Mouse (Mus musculus): Measurements from ENCODE around the gene Zfp488. TPM values are rescaled to one million over a fixed set of nuclear protein-coding genes. Genes with fewer than 3 reads are reported as not detected.

The Zfp488 gene
- polyA plus RNA-seq, 1 experiment: not detected

GRCm38 (mm10) chr14:33959341-33959740 lies 19.2 kb downstream of the Zfp488 start:
- no peaks in the 10 kb centered on the region for H3K79me3 ChIP-seq (ENCODE audit: low read depth)
- no peak overlapping the region for H3ac ChIP-seq (ENCODE audit: control insufficient read depth, insufficient read length, low read depth)
- H3K79me2 ChIP-seq (ENCODE audit: control insufficient read depth, insufficient read depth): no peaks in the 10 kb centered on the region
- H3K36me3 ChIP-seq (ENCODE audit: control insufficient read depth, insufficient read depth): no peaks in the 10 kb centered on the region
- no peak for TF ChIP-seq FOSL1 (IDR thresholded peaks at IDR 0.05; ENCODE audit: insufficient read depth, low read length, poor library complexity, severe bottlenecking)
- peak; percentile 69 for TF ChIP-seq CTCF (IDR thresholded peaks at IDR 0.05; ENCODE audit: control insufficient read depth, insufficient read depth, insufficient read length)
- H3K27me3 ChIP-seq (ENCODE audit: control insufficient read depth, insufficient read depth, insufficient read length): peaks cover 29% of the 10 kb centered on the region
- H3K4me3 ChIP-seq (ENCODE audit: insufficient read depth, poor library complexity, severe bottlenecking): no peak overlapping the region

GRCm38 (mm10) chr14:33958841-33959240 lies 19.7 kb downstream of the Zfp488 start:
- Histone ChIP-seq H3K4me3 (ENCODE audit: insufficient read depth, poor library complexity, severe bottlenecking) (no peak overlapping the region), H3K79me3 (ENCODE audit: low read depth) (no peaks in the 10 kb centered on the region), H3K79me2 (ENCODE audit: control insufficient read depth, insufficient read depth) (no peaks in the 10 kb centered on the region), H3K27me3 (ENCODE audit: control insufficient read depth, insufficient read depth, insufficient read length) (peaks cover 31% of the 10 kb centered on the region), H3ac (ENCODE audit: control insufficient read depth, insufficient read length, low read depth) (no peak overlapping the region), H3K36me3 (ENCODE audit: control insufficient read depth, insufficient read depth) (no peaks in the 10 kb centered on the region)
- no peak for TF ChIP-seq CTCF (IDR thresholded peaks at IDR 0.05; ENCODE audit: control insufficient read depth, insufficient read depth, insufficient read length)

- Histone ChIP-seq H3K27me3 (ENCODE audit: control insufficient read depth, insufficient read depth, insufficient read length) (peaks cover 31% of the 10 kb centered on the region), H3K79me2 (ENCODE audit: control insufficient read depth, insufficient read depth) (no peaks in the 10 kb centered on the region), H3K36me3 (ENCODE audit: control insufficient read depth, insufficient read depth) (no peaks in the 10 kb centered on the region), H3K79me3 (ENCODE audit: low read depth) (no peaks in the 10 kb centered on the region), H3ac (ENCODE audit: control insufficient read depth, insufficient read length, low read depth) (no peak overlapping the region), H3K4me3 (ENCODE audit: insufficient read depth, poor library complexity, severe bottlenecking) (no peak overlapping the region)
- TF ChIP-seq USF1 (IDR thresholded peaks at IDR 0.05; ENCODE audit: low read depth) (no peak), FOSL1 (IDR thresholded peaks at IDR 0.05; ENCODE audit: insufficient read depth, low read length, poor library complexity, severe bottlenecking) (no peak), MYOG (IDR thresholded peaks at IDR 0.05; ENCODE audit: control insufficient read depth, extremely low read depth, insufficient read length) (no peak), CEBPB (IDR thresholded peaks at IDR 0.05; ENCODE audit: low read depth) (no peak), MYOD1 (IDR thresholded peaks at IDR 0.05; ENCODE audit: control insufficient read depth, insufficient read length, low read depth) (no peak), CTCF (IDR thresholded peaks at IDR 0.05; ENCODE audit: control insufficient read depth, insufficient read depth, insufficient read length) (no peak), MAX (IDR thresholded peaks at IDR 0.05) (no peak)
These were observed 20.4 kb downstream of the Zfp488 start for GRCm38 (mm10) chr14:33958186-33958585.

GRCm38 (mm10) chr14:33956055-33956454 lies 22.5 kb downstream of the Zfp488 start:
- Histone ChIP-seq H3K4me3 (ENCODE audit: insufficient read depth, poor library complexity, severe bottlenecking) (no peak overlapping the region), H3K36me3 (ENCODE audit: control insufficient read depth, insufficient read depth) (no peaks in the 10 kb centered on the region), H3K79me3 (ENCODE audit: low read depth) (no peaks in the 10 kb centered on the region), H3K27me3 (ENCODE audit: control insufficient read depth, insufficient read depth, insufficient read length) (peaks cover 31% of the 10 kb centered on the region), H3ac (ENCODE audit: control insufficient read depth, insufficient read length, low read depth) (no peak overlapping the region), H3K79me2 (ENCODE audit: control insufficient read depth, insufficient read depth) (no peaks in the 10 kb centered on the region)
- no peak for TF ChIP-seq FOSL1 (IDR thresholded peaks at IDR 0.05; ENCODE audit: insufficient read depth, low read length, poor library complexity, severe bottlenecking)
- no peak for TF ChIP-seq CTCF (IDR thresholded peaks at IDR 0.05; ENCODE audit: control insufficient read depth, insufficient read depth, insufficient read length)
- TF ChIP-seq MYOD1 (IDR thresholded peaks at IDR 0.05; ENCODE audit: control insufficient read depth, insufficient read length, low read depth): no peak
- no peak for TF ChIP-seq CEBPB (IDR thresholded peaks at IDR 0.05; ENCODE audit: low read depth)
- TF ChIP-seq MYOG (IDR thresholded peaks at IDR 0.05; ENCODE audit: control insufficient read depth, extremely low read depth, insufficient read length): no peak

- Histone ChIP-seq H3K79me3 (ENCODE audit: low read depth) (no peaks in the 10 kb centered on the region), H3K79me2 (ENCODE audit: control insufficient read depth, insufficient read depth) (no peaks in the 10 kb centered on the region), H3K36me3 (ENCODE audit: control insufficient read depth, insufficient read depth) (no peaks in the 10 kb centered on the region), H3K4me3 (ENCODE audit: insufficient read depth, poor library complexity, severe bottlenecking) (no peak within 1 kb of the TSS), H3K27me3 (ENCODE audit: control insufficient read depth, insufficient read depth, insufficient read length) (peaks cover 31% of the 10 kb centered on the region), H3ac (ENCODE audit: control insufficient read depth, insufficient read length, low read depth) (no peak within 1 kb of the TSS)
- TF ChIP-seq MYOD1 (IDR thresholded peaks at IDR 0.05; ENCODE audit: control insufficient read depth, insufficient read length, low read depth): no peak
- no peak for TF ChIP-seq USF1 (IDR thresholded peaks at IDR 0.05; ENCODE audit: low read depth)
- TF ChIP-seq MAX (IDR thresholded peaks at IDR 0.05): no peak
- no peak for TF ChIP-seq MYOG (IDR thresholded peaks at IDR 0.05; ENCODE audit: control insufficient read depth, extremely low read depth, insufficient read length)
- no peak for TF ChIP-seq FOSL1 (IDR thresholded peaks at IDR 0.05; ENCODE audit: insufficient read depth, low read length, poor library complexity, severe bottlenecking)
- no peak for TF ChIP-seq CEBPB (IDR thresholded peaks at IDR 0.05; ENCODE audit: low read depth)
- no peak for TF ChIP-seq CTCF (IDR thresholded peaks at IDR 0.05; ENCODE audit: control insufficient read depth, insufficient read depth, insufficient read length)
These were observed 24.8 kb downstream of the Zfp488 start, which contains the start of gene Rbp3 for GRCm38 (mm10) chr14:33953761-33954160. TSS of gene Rbp3 (plus strand) at chr14:33954003.

GRCm38 (mm10) chr14:33952233-33952981 lies 26.2 kb downstream of the Zfp488 start:
- no peak for TF ChIP-seq MYOG (IDR thresholded peaks at IDR 0.05; ENCODE audit: control insufficient read depth, extremely low read depth, insufficient read length)
- TF ChIP-seq MYOD1 (IDR thresholded peaks at IDR 0.05; ENCODE audit: control insufficient read depth, insufficient read length, low read depth): no peak
- no peak for TF ChIP-seq CEBPB (IDR thresholded peaks at IDR 0.05; ENCODE audit: low read depth)
- TF ChIP-seq MAX (IDR thresholded peaks at IDR 0.05): no peak
- TF ChIP-seq CTCF (IDR thresholded peaks at IDR 0.05; ENCODE audit: control insufficient read depth, insufficient read depth, insufficient read length): no peak
- TF ChIP-seq USF1 (IDR thresholded peaks at IDR 0.05; ENCODE audit: low read depth): no peak
- no peak for TF ChIP-seq FOSL1 (IDR thresholded peaks at IDR 0.05; ENCODE audit: insufficient read depth, low read length, poor library complexity, severe bottlenecking)

More at GRCm38 (mm10) chr14:33952233-33952981, 26.2 kb downstream of the Zfp488 start:
- Histone ChIP-seq H3K79me2 (ENCODE audit: control insufficient read depth, insufficient read depth) (no peaks in the 10 kb centered on the region), H3K36me3 (ENCODE audit: control insufficient read depth, insufficient read depth) (no peaks in the 10 kb centered on the region), H3K4me3 (ENCODE audit: insufficient read depth, poor library complexity, severe bottlenecking) (no peak overlapping the region), H3K79me3 (ENCODE audit: low read depth) (no peaks in the 10 kb centered on the region), H3ac (ENCODE audit: control insufficient read depth, insufficient read length, low read depth) (no peak overlapping the region), H3K27me3 (ENCODE audit: control insufficient read depth, insufficient read depth, insufficient read length) (peaks cover 20% of the 10 kb centered on the region)

Measured in C2C12 (cell line).